Mouse (Mus musculus): Measurements from ENCODE around the gene Slc1a7. TPM values are rescaled to one million over a fixed set of nuclear protein-coding genes. Genes with fewer than 3 reads are reported as not detected.

Gene Slc1a7
- total and polyA plus RNA-seq, 2 experiments from 2014 or later, result 0.10 TPM; not detected in 1

DNA sequence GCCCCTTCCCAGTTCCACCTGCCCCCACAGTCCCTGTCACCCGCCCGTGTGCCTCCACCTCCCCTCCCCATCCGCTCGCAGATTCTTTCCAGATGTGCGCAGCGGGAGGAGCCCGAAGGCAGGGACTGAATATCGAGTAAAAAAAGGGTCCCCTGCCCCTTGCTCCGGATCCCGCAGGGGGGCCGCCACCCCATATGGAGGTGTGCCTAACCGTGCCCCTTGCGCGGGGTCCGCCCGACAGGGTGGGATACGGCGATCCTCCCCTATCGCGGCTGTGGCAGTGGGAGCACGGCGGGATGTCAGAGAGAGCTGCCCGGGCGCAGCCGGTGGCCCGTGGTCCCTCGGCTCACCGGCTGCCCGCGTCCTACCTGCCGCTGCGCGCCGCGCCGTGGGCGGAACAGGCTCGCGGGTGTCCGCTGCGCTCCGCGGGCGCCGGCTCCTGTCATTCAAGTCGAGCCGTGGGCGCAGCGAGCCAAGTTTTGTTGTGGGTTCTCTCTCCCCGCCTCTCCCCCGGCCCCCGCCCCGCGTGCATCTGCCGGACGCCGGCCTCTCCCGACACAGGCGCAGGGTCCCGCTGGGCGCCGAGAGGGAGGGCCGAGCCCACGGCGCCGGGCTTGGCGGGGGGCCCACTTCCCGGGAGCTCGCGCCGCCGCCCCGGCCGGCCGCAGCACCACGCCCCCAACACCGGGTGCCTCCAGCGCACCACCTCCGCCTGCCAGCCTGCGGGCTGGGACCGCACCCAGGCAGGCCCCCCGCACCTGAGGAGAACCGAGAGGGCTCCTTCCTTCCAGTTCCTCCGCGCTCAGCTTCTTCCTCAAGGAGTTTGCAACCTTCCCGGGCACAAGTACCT lies 63.6 kb downstream of the Slc1a7 start:
- Histone ChIP-seq H3K9ac (peak overlapping the region; percentile 59), H3K27ac (ENCODE audit: low read depth, low read length) (no peak overlapping the region), H3K4me3 (ENCODE audit: low read depth, low read length) (peak overlapping the region; percentile 57), H3K4me2 (ENCODE audit: low read depth) (peak overlapping the region; percentile 99), H3K36me3 (ENCODE audit: insufficient read depth) (no peaks in the 10 kb centered on the region), H3K27me3 (ENCODE audit: insufficient read depth, low read length) (peaks cover 9% of the 10 kb centered on the region; the same call in 1 of the 2 replicates), H3K9me3 (ENCODE audit: low read length) (no peaks in the 10 kb centered on the region), H3K4me1 (ENCODE audit: insufficient read depth) (no peaks in the 10 kb centered on the region)
- ATAC-seq (peak; percentile 53; the same call in 1 of the 2 replicates), DNase-seq (peak; percentile 49)
- no peak for TF ChIP-seq CTCF (IDR thresholded peaks at IDR 0.05; ENCODE audit: low read depth)
- 2% methylated on average over 79 of the region's 86 CpGs for WGBS

DNA sequence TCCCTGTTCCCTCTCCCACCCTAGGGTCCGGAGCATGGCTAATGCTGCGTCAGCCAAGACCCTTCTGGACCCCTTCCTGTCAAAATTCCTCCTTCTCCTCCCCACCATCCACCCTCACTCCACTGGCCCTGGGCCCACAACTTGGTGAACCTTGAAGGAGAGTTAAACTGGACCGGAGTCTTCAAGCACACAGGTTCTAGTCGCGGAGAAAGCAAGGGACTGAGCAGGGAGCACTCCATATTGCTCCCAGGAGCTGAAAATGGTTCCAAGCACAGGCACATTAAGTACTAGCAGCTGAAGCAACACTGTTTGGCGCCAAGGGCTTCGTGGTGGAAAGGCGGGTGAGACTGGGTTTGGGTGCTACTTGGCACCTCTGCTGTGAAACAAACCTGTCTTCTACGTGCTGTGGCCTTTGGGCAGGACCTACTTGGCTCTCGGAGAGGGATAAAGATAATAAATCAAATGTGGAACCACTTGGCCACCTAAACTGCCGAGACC lies 64.3 kb downstream of the Slc1a7 start:
- Histone ChIP-seq H3K4me3 (ENCODE audit: low read depth, low read length) (peak overlapping the region; percentile 57), H3K27ac (ENCODE audit: low read depth, low read length) (no peak overlapping the region), H3K9me3 (ENCODE audit: low read length) (no peaks in the 10 kb centered on the region), H3K4me1 (ENCODE audit: insufficient read depth) (no peaks in the 10 kb centered on the region), H3K4me2 (ENCODE audit: low read depth) (peak overlapping the region; percentile 99), H3K27me3 (ENCODE audit: insufficient read depth, low read length) (peaks cover 9% of the 10 kb centered on the region; the same call in 1 of the 2 replicates), H3K9ac (peak overlapping the region; percentile 59; the same call in 1 of the 2 replicates), H3K36me3 (ENCODE audit: insufficient read depth) (no peaks in the 10 kb centered on the region)
- no peak for TF ChIP-seq CTCF (IDR thresholded peaks at IDR 0.05; ENCODE audit: low read depth)
- ATAC-seq (no peak), DNase-seq (no peak)
- 49% methylated on average over 11 of the region's 11 CpGs for WGBS

DNA sequence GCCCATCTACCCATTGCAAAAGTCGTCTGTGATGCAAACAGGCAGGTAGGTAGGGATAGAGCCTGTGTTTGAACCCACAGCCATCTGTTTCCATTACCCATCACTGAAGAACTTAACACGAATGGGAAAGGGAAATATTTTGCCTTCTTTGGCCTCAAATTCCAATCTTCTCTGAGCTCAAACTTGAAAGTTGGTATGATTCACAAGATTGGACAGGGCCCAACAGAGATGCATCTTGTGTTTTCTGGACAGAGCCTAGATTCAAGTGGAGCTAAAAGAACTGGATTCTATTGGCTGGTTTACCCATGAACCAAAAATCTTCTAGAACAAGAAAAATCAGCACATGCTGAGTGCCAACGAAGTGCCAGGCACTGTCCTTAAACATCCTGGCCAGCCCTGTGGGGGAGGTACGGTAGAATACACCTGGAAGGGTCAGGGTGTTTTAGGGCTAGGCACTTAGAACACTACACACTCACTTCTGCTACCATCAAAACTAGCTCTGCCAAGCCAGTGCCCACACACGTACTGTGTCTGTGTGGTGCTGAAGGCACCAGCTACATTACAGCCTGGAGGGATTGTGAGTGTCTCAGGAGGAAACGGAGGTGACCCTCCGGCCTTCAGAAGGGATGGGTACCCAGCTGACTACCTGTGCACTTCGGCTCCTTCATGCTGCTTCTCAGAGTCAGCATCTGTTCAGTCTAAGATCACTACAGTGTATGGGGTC lies 65.1 kb downstream of the Slc1a7 start:
- no peak overlapping the region for H3K4me3 ChIP-seq (ENCODE audit: low read depth, low read length)
- no peak for ATAC-seq
- 80% methylated on average over 8 of the region's 8 CpGs for WGBS

DNA sequence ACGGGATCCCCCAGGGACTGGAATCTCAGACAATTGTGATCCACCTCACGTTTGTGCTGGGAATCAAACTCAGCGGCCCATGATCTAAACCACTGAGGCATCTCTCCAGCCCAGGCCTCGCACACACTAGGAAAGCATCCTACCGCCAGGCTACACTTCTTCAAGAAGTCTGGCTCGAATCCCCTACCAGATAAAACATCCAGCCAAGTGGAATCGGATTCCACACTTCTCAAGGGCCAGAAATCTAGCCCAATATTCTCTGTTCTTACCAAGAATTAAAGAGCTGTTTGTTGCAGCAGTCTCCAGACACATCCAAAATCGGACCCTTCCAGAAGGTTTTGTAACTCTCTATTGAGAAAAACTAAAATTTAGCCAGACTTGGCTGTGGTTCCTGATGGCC lies 68.9 kb downstream of the Slc1a7 start:
- no peak for TF ChIP-seq CTCF (IDR thresholded peaks at IDR 0.05; ENCODE audit: low read depth)
- no peak overlapping the region for H3K4me3 ChIP-seq (ENCODE audit: low read depth, low read length)
- H3K27ac ChIP-seq (ENCODE audit: low read depth, low read length), result no peak overlapping the region
- DNase-seq, result no peak
- H3K9me3 ChIP-seq (ENCODE audit: low read length), result no peaks in the 10 kb centered on the region
- no peak overlapping the region for H3K4me2 ChIP-seq (ENCODE audit: low read depth)
- H3K4me1 ChIP-seq (ENCODE audit: insufficient read depth), result no peaks in the 10 kb centered on the region
- 0 out of 2 replicates have a peak, but pooled peaks cover 5% of the 10 kb centered on the region for H3K27me3 ChIP-seq (ENCODE audit: insufficient read depth, low read length)
- no peak for ATAC-seq
- WGBS, result 47% methylated on average over 8 of the region's 8 CpGs
- no peak overlapping the region for H3K9ac ChIP-seq
- no peaks in the 10 kb centered on the region for H3K36me3 ChIP-seq (ENCODE audit: insufficient read depth)

More for the DNA sequence above, 65.1 kb downstream of the Slc1a7 start:
- Histone ChIP-seq H3K27ac (ENCODE audit: low read depth, low read length) (no peak overlapping the region), H3K9me3 (ENCODE audit: low read length) (no peaks in the 10 kb centered on the region), H3K4me1 (ENCODE audit: insufficient read depth) (no peaks in the 10 kb centered on the region), H3K4me2 (ENCODE audit: low read depth) (no peak overlapping the region), H3K36me3 (ENCODE audit: insufficient read depth) (no peaks in the 10 kb centered on the region), H3K9ac (no peak overlapping the region), H3K27me3 (ENCODE audit: insufficient read depth, low read length) (peaks cover 9% of the 10 kb centered on the region; the same call in 1 of the 2 replicates)
- DNase-seq, result no peak
- TF ChIP-seq CTCF (IDR thresholded peaks at IDR 0.05; ENCODE audit: low read depth), result no peak

DNA sequence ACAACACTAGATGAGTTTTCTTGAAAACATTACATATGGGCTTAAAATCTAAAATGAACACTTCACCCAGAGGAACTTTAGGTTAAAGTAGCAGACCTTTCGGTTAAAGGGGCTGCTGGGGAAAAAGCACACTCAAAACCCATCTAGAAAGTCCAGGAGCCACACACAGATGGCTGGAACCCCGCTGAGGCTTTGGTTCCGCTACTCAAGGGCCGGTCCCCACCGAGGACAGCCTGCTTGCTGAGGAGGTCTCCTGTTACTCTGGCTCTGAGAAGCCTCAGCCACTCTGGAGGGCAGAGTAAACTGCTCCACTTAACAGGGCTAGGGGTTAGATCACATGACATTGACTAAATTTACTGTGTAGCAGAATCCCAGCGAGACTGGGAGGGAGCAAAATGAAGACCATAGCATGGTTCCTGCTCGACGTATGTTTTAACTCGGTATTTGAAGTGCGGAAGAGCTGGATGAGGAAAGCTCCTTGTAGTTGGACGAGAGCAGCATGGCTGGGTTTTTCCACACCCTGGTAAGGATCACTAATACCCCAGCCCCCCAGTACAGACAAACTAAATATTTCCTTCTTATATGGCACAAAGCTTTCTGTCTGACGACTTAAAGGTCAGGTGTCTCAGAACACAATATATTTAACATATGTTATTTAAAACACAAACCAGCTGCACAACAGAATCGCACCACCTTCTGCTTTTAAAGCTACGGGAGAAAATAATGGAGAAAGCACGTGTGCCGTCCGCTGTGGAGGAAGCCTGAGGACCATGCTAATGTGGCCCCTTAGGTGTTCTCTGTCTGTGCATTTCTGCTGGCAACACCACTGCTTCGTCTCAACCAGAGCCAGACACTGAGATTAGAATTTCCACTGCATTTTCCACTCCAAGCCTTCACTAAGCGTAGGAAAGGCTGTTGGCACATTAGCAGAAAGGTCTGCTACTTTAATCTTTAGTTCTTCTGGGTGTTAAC lies 77.3 kb downstream of the Slc1a7 start:
- Histone ChIP-seq H3K9ac (no peak overlapping the region), H3K4me1 (ENCODE audit: insufficient read depth) (no peaks in the 10 kb centered on the region), H3K27me3 (ENCODE audit: insufficient read depth, low read length) (no peaks in the 10 kb centered on the region), H3K36me3 (ENCODE audit: insufficient read depth) (peaks cover 29% of the 10 kb centered on the region), H3K9me3 (ENCODE audit: low read length) (no peaks in the 10 kb centered on the region), H3K4me2 (ENCODE audit: low read depth) (no peak overlapping the region), H3K27ac (ENCODE audit: low read depth, low read length) (no peak overlapping the region), H3K4me3 (ENCODE audit: low read depth, low read length) (no peak overlapping the region)
- DNase-seq (no peak), ATAC-seq (no peak)
- WGBS, result 73% methylated on average over 19 of the region's 19 CpGs
- TF ChIP-seq CTCF (IDR thresholded peaks at IDR 0.05; ENCODE audit: low read depth), result no peak

DNA sequence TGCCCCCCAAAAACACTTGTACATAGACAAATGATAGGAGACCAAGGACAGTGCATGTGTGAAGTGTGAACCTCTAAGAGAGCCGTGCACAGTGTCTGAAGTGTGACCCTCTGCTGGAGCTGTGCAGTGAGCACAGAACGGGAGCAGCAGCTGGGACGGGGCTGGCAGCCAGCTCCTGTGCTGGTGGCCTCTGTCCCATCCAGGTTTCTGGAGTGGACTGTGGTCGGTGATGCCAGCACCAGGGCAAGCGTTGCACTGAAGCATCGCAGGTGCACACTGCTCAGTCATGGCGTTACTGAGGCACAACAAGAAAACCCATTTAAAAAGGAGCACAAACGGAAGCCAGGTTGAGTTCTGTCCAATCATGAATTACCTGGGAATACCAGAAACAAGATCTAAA lies 78.0 kb downstream of the Slc1a7 start:
- no peak overlapping the region for H3K4me2 ChIP-seq (ENCODE audit: low read depth)
- TF ChIP-seq CTCF (IDR thresholded peaks at IDR 0.05; ENCODE audit: low read depth), result no peak
- H3K27me3 ChIP-seq (ENCODE audit: insufficient read depth, low read length), result no peaks in the 10 kb centered on the region
- no peak overlapping the region for H3K9ac ChIP-seq
- no peak overlapping the region for H3K27ac ChIP-seq (ENCODE audit: low read depth, low read length)
- 75% methylated on average over 8 of the region's 8 CpGs for WGBS
- DNase-seq (no peak), ATAC-seq (no peak)
- peaks cover 33% of the 10 kb centered on the region for H3K36me3 ChIP-seq (ENCODE audit: insufficient read depth)
- no peaks in the 10 kb centered on the region for H3K4me1 ChIP-seq (ENCODE audit: insufficient read depth)
- H3K4me3 ChIP-seq (ENCODE audit: low read depth, low read length), result no peak overlapping the region
- no peaks in the 10 kb centered on the region for H3K9me3 ChIP-seq (ENCODE audit: low read length)

Measured in forebrain, postnatal 0 days (tissue).